Comparison of ENCODE assay signal across 20 mouse cellular contexts in the genomic region with DNA sequence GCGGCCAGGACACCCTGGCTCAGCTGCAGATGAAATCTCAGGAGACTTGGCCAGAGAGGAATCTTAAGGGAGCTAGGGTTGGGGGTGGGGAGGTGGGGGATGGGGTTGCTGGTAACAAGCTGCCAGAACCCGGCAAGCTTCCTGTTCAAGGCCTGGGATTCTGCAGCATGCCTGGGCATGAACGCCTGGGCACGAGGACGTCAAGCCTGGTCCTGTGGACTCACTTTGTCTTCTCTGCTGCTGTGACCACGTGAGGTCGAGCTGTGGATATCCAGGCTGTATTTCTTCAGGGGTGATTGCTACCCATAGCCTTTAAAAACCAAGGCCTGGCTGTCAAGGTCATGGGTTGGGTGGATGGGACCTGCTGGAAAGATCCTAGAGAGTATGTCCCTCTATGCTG.
A peak's percentile ranks its signal among the peaks of the same experiment; 100 is the strongest.
DNase-seq lines count a peak whose midpoint lies in the region; ATAC-seq and TF ChIP-seq lines count a peak whose summit lies in the region.
"Had no signal": no experiment of that assay in that cellular context is flagged by ENCODE, and none has a peak within 500 bp of the region (broad histone marks: within the 10 kb centered on the region; RNA-seq: fewer than 3 reads in every experiment).

No protein-coding gene starts in this region.

- H3K4me3 ChIP-seq in hindbrain, embryonic 10.5 days = no peak overlapping the region
- no peak overlapping the region for H3K4me3 ChIP-seq in hindbrain, embryonic 12.5 days
- no peak overlapping the region for H3K4me3 ChIP-seq in embryonic facial prominence, embryonic 14.5 days (ENCODE audit: low read depth, low read length)
- no peak overlapping the region for H3K4me3 ChIP-seq in layer of hippocampus, adult 2 months
- H3K4me3 ChIP-seq: limb, embryonic 13.5 days; midbrain, embryonic 12.5 days; myocyte had no signal

- peaks cover 27% of the 10 kb centered on the region for H3K4me1 ChIP-seq in hindbrain, embryonic 10.5 days (replicated peaks)
- peaks cover 47% of the 10 kb centered on the region for H3K4me1 ChIP-seq in hindbrain, embryonic 12.5 days
- H3K4me1 ChIP-seq in embryonic facial prominence, embryonic 14.5 days (ENCODE audit: control insufficient read depth, insufficient read depth, low read length) = peaks cover 9% of the 10 kb centered on the region

- H3K36me3 ChIP-seq in hindbrain, embryonic 10.5 days = peaks cover 65% of the 10 kb centered on the region
- H3K36me3 ChIP-seq in hindbrain, embryonic 12.5 days = no peaks in the 10 kb centered on the region; the same call in 1 of the 2 replicates
- H3K36me3 ChIP-seq in embryonic facial prominence, embryonic 14.5 days (ENCODE audit: control insufficient read depth, insufficient read depth, low read length) = 0 out of 2 replicates have a peak, but pooled peaks cover 6% of the 10 kb centered on the region

- H3K27me3 ChIP-seq in hindbrain, embryonic 10.5 days (ENCODE audit: insufficient read depth, poor library complexity, severe bottlenecking) = no peaks in the 10 kb centered on the region
- H3K27me3 ChIP-seq in hindbrain, embryonic 12.5 days = no peaks in the 10 kb centered on the region
- H3K27me3 ChIP-seq in embryonic facial prominence, embryonic 14.5 days (replicated peaks; ENCODE audit: control insufficient read depth, insufficient read depth, low read length) = no peaks in the 10 kb centered on the region
- H3K27me3 ChIP-seq: limb, embryonic 13.5 days; midbrain, embryonic 12.5 days had no signal

- H3K9ac ChIP-seq in hindbrain, embryonic 12.5 days = no peak overlapping the region
- H3K9ac ChIP-seq in embryonic facial prominence, embryonic 14.5 days (ENCODE audit: low read depth, low read length) = no peak overlapping the region
- H3K9ac ChIP-seq: forebrain, postnatal 0 days; limb, embryonic 13.5 days; liver, embryonic 14.5 days; midbrain, embryonic 12.5 days had no signal

- H3K9me3 ChIP-seq in hindbrain, embryonic 10.5 days = no peaks in the 10 kb centered on the region
- no peaks in the 10 kb centered on the region for H3K9me3 ChIP-seq in hindbrain, embryonic 12.5 days (replicated peaks)
- H3K9me3 ChIP-seq in embryonic facial prominence, embryonic 14.5 days (ENCODE audit: control insufficient read depth, low read length) = no peaks in the 10 kb centered on the region
- H3K9me3 ChIP-seq: limb, embryonic 13.5 days; midbrain, embryonic 12.5 days had no signal

- H3K4me2 ChIP-seq in hindbrain, embryonic 12.5 days (replicated peaks) = no peak overlapping the region
- no peak overlapping the region for H3K4me2 ChIP-seq in embryonic facial prominence, embryonic 14.5 days (ENCODE audit: low read depth, low read length)
- H3K4me2 ChIP-seq: limb, embryonic 13.5 days; midbrain, embryonic 12.5 days had no signal

- 81% methylated on average over 7 of the region's 7 CpGs for WGBS in hindbrain, embryonic 10.5 days
- WGBS in hindbrain, embryonic 12.5 days = 87% methylated on average over 7 of the region's 7 CpGs
- 67% methylated on average over 7 of the region's 7 CpGs for WGBS in embryonic facial prominence, embryonic 14.5 days

- H3K27ac ChIP-seq in hindbrain, embryonic 10.5 days = 0 out of 2 replicates have a peak overlapping the region, but pooled peaks have one; percentile 35
- no peak overlapping the region for H3K27ac ChIP-seq in hindbrain, embryonic 12.5 days
- H3K27ac ChIP-seq in embryonic facial prominence, embryonic 14.5 days (replicated peaks; ENCODE audit: low read depth, low read length) = no peak overlapping the region
- H3K27ac ChIP-seq in layer of hippocampus, adult 2 months = no peak overlapping the region
- H3K27ac ChIP-seq: limb, embryonic 13.5 days; liver, embryonic 14.5 days; midbrain, embryonic 12.5 days had no signal

- no peak for ATAC-seq in hindbrain, embryonic 12.5 days (ENCODE audit: low FRiP score)
- ATAC-seq in embryonic facial prominence, embryonic 14.5 days (ENCODE audit: low read depth) = no peak; the same call in 1 of the 2 replicates
- ATAC-seq: forebrain, postnatal 0 days had no signal

- TF ChIP-seq CTCF in layer of hippocampus, adult 2 months (conservative IDR thresholded peaks at IDR 0.05) = no peak

- peak; percentile 55 for DNase-seq in adrenal gland, adult 2 months
- no peak for DNase-seq in adrenal gland, postnatal 10 days
- no peak for DNase-seq in hindbrain, embryonic 10.5 days (ENCODE audit: low spot score)
- peak; percentile 82 for DNase-seq in ES-CJ7 (ENCODE audit: low read depth, low spot score)
- peak; percentile 56 for DNase-seq in embryonic facial prominence, embryonic 14.5 days (ENCODE audit: low spot score)
- DNase-seq in frontal cortex, postnatal 36 days (ENCODE audit: low spot score in 2 of 2) = no peak
- DNase-seq in layer of hippocampus, adult 2 months (ENCODE audit: low spot score in 2 of 2) = no peak
- DNase-seq: cerebellum, postnatal 10 days; forebrain, postnatal 0 days; gastrocnemius, postnatal 10 days; kidney, adult 8-10 months; layer of hippocampus, adult 9-11 months; retina, postnatal 1 day; right cerebral cortex, postnatal 4 days; thymus, adult 18-20 months had no signal

Comparison
In these comparisons a context has a peak if more than half of its experiments do, and no peak if none do; other contexts are left out.
1. DNase-seq: peak in adrenal gland, adult 2 months (single experiment), ES-CJ7 (single experiment) and embryonic facial prominence, embryonic 14.5 days (single experiment); none in adrenal gland, postnatal 10 days (single experiment), hindbrain, embryonic 10.5 days (single experiment), frontal cortex, postnatal 36 days (0 of 2) and layer of hippocampus, adult 2 months (0 of 2).